Mouse (Mus musculus): ENCODE measurements around the gene Oosp3. TPM values are rescaled to one million over a fixed set of nuclear protein-coding genes. Genes with fewer than 3 reads are reported as not detected.

The Oosp3 gene
- polyA plus RNA-seq (2015; fragmentation: Nextera tagmentation; extraction: Ambion mirVana): not detected in 2 replicates

DNA sequence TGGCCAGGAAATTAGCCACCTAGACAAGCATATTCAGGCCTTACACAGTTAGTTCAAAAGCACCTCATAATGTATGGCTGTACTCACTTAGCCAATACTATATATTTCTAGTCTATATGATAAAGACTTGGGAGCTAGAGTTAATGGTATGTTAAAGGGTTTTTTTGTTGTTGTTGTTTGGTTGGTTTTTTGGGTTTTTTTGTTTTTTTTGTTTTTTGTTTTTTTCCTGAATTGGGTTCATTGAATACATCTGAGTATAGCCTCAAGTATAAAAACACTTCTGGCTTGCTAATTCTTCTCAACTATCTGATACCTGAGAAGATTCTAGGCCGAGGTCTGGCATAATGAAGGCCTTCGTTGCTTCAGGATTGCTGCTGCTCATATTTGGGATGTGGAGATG is at the start of gene Oosp3:
Gene Oosp3, plus strand, starts transcription at position 301 of the 400 bp plus-strand sequence.
- H3K9me3 ChIP-seq: no peaks in the 10 kb centered on the region
- ATAC-seq (ENCODE audit: low FRiP score, low read depth): no peak
- no peak within 1 kb of the TSS for H3K4me3 ChIP-seq
- no peaks in the 10 kb centered on the region for H3K27me3 ChIP-seq
- H3K27ac ChIP-seq: no peak within 1 kb of the TSS
- H3K9ac ChIP-seq: no peak within 1 kb of the TSS
- no peak within 1 kb of the TSS for H3K4me2 ChIP-seq (replicated peaks)
- no peaks in the 10 kb centered on the region for H3K36me3 ChIP-seq
- H3K4me1 ChIP-seq: no peaks in the 10 kb centered on the region
- 77% methylated on average over 2 of the region's 2 CpGs for WGBS

DNA sequence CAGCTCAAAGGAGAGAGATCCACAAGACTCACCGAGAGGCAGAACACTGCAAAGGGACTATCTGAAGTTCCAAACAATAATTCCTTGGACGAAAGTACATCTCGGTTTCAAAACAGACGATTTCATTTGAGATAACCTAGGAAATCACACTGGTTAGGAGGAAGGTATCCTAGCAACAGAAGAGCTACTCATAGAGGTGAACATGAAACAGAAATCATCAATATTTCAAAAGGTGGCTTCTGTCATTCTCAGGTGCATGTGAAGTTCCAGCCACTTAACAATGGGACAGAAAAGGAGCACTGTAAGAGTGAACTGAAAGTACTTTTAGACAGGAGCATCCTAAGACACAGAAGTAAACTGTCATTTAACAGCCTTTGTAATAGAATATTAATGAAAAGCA is 47.3 kb upstream of the Oosp3 start:
- no peak overlapping the region for H3K4me2 ChIP-seq (replicated peaks)
- H3K9me3 ChIP-seq: no peaks in the 10 kb centered on the region
- no peak overlapping the region for H3K4me3 ChIP-seq
- H3K9ac ChIP-seq: no peak overlapping the region
- 80% methylated on average over 4 of the region's 4 CpGs for WGBS
- H3K27me3 ChIP-seq: no peaks in the 10 kb centered on the region
- H3K27ac ChIP-seq: no peak overlapping the region
- ATAC-seq (ENCODE audit: low FRiP score, low read depth): no peak
- H3K36me3 ChIP-seq: no peaks in the 10 kb centered on the region
- H3K4me1 ChIP-seq: no peaks in the 10 kb centered on the region

DNA sequence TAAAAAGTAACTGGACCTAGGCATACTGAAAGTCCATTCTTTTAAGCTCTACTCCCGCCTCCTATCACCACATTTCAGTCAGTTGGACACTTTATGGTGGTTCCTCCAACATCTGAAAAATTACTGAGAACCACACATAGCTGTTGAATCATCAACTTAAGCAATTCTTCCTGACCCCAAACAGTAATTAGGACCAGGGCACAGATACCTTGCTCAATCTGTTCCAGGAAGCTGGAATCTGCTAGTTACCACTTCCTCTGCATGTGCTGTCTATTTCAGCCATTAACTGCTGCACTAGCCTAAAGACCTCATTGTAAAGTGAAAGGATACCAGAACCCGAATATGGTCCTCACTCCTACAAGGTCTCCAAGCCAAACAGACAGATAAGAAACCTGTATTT is 37.7 kb upstream of the Oosp3 start:
- Histone ChIP-seq H3K9me3 (no peaks in the 10 kb centered on the region), H3K4me1 (no peaks in the 10 kb centered on the region), H3K4me3 (no peak overlapping the region), H3K4me2 (replicated peaks) (no peak overlapping the region), H3K36me3 (no peaks in the 10 kb centered on the region), H3K27me3 (no peaks in the 10 kb centered on the region), H3K27ac (no peak overlapping the region), H3K9ac (no peak overlapping the region)
- ATAC-seq (ENCODE audit: low FRiP score, low read depth): no peak
- 72% methylated on average over 2 of the region's 2 CpGs for WGBS

DNA sequence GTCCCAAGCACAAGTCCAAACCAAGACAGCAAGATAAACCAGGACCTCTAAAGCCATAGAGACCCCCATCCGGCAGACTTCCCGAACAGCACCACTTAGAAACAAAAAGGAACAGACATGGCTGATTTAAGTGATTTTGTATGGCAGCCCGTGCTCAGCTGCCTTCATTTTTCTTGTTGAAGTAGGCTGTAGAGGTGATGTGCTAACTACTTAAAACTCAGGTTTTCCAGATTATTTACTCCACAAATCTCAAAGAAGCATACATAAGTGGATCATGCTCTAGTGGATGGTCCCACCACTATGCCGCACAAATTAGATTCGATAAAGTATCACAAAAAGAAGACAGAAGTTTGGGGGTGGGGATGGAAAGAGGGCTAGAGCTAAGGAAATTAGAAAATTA is 36.4 kb upstream of the Oosp3 start, which contains the start of gene Oosp2:
Gene Oosp2, minus strand, starts transcription at position 101 of the 400 bp plus-strand sequence.
- 87% methylated on average over 5 of the region's 5 CpGs for WGBS
- no peaks in the 10 kb centered on the region for H3K9me3 ChIP-seq
- no peak within 1 kb of the TSS for H3K4me2 ChIP-seq (replicated peaks)
- no peak for ATAC-seq (ENCODE audit: low FRiP score, low read depth)
- no peak within 1 kb of the TSS for H3K27ac ChIP-seq
- no peaks in the 10 kb centered on the region for H3K27me3 ChIP-seq
- H3K36me3 ChIP-seq: no peaks in the 10 kb centered on the region
- H3K4me3 ChIP-seq: no peak within 1 kb of the TSS
- H3K9ac ChIP-seq: no peak within 1 kb of the TSS
- H3K4me1 ChIP-seq: no peaks in the 10 kb centered on the region

DNA sequence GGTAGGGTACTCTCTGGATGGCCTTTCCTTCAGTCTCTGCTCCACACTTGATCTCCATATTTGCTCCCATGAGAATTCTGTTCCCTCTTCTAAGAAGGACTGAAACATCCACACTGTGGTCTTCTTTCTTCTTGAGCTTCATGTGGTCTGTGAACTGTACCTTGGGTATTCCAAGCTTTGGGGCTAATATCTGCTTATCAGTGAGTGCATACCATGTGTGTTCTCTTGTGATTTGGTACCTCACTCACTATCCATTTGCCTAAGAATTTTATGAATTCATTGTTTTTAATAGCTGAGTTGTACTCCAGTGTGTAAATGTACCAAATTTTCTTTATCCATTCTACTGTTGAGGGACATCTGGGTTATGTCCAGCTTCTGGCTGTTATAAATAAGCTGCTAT is 35.3 kb upstream of the Oosp3 start:
- Histone ChIP-seq H3K4me3 (no peak overlapping the region), H3K9me3 (no peaks in the 10 kb centered on the region)
- no peak for ATAC-seq (ENCODE audit: low FRiP score, low read depth)

DNA sequence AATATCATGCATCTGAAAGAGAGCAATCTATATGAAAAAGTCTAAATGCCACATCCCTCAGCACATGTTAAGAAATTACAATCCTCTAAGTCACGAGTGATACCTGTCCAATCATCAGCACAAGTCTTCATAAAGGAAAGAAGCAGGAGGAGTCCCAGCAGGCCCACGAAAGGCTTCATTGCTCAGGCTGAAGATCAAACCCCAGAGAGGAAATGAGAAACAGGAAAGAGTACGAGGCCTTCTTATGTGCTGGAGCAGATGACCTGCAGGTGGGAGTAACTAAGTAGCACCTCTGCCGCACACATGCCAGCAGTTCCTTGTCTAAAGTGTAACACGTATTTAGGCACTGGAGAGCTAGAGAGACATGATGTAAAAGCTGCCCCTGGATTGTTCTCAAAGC is 6.0 kb upstream of the Oosp3 start, which contains the start of gene Oosp1:
Gene Oosp1, minus strand, starts transcription at position 312 of the 400 bp plus-strand sequence.
- WGBS: 44% methylated on average over 5 of the region's 5 CpGs
- no peaks in the 10 kb centered on the region for H3K9me3 ChIP-seq
- no peak within 1 kb of the TSS for H3K9ac ChIP-seq
- no peak within 1 kb of the TSS for H3K4me2 ChIP-seq (replicated peaks)
- H3K4me3 ChIP-seq: no peak within 1 kb of the TSS
- no peak for ATAC-seq (ENCODE audit: low FRiP score, low read depth)
- H3K27ac ChIP-seq: no peak within 1 kb of the TSS
- H3K36me3 ChIP-seq: no peaks in the 10 kb centered on the region
- no peaks in the 10 kb centered on the region for H3K4me1 ChIP-seq
- H3K27me3 ChIP-seq: no peaks in the 10 kb centered on the region

More for the DNA sequence above, 35.3 kb upstream of the Oosp3 start:
- no peaks in the 10 kb centered on the region for H3K27me3 ChIP-seq
- H3K4me2 ChIP-seq (replicated peaks): no peak overlapping the region
- no peak overlapping the region for H3K9ac ChIP-seq
- no peaks in the 10 kb centered on the region for H3K4me1 ChIP-seq
- H3K36me3 ChIP-seq: no peaks in the 10 kb centered on the region
- no peak overlapping the region for H3K27ac ChIP-seq

DNA sequence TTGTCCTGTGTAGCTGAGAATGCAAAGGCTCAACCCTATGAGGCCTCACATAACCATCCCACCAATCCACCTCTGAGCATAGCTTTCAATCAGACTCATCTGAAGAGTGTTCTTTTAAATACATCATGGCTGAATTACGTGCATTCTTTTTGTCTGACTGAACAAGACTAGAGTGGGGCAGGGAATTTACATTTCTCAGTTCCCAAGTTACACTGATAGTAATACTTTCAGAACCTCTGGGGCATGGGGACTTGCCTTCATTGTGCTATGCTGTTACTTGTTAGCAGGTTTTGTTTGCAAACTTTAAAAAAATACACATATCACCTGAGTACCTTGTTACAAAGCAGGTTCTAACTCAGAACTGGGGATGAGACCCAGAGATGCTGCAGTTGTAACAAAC is 5.4 kb upstream of the Oosp3 start:
- Histone ChIP-seq H3K9me3 (no peaks in the 10 kb centered on the region), H3K27ac (no peak overlapping the region), H3K36me3 (no peaks in the 10 kb centered on the region), H3K4me1 (no peaks in the 10 kb centered on the region), H3K9ac (no peak overlapping the region), H3K4me3 (no peak overlapping the region), H3K4me2 (replicated peaks) (no peak overlapping the region), H3K27me3 (no peaks in the 10 kb centered on the region)
- ATAC-seq (ENCODE audit: low FRiP score, low read depth): no peak
- WGBS: 68% methylated on average over 1 of the region's 1 CpGs

DNA sequence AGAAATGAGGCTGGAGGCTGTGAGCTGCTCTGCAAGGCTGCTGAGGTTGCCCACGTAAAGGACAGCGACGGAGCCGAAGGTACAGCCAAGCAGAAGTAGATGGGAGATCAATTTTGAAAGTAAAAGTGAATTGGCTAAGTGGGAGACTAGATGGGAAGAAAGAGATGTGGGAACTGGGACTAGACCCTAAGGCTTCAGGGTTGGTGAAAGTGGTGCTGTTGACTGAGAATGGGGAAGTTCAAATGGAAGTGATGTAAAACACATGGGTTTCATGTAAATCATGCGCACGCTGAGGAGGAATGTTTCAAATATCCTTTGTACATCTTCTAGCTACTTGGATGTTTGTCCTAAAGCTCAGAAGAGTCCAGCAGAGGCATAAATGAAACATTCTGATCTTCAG is 1.5 kb downstream of the Oosp3 start:
- Histone ChIP-seq H3K9me3 (no peaks in the 10 kb centered on the region), H3K4me3 (no peak overlapping the region), H3K27me3 (no peaks in the 10 kb centered on the region), H3K36me3 (no peaks in the 10 kb centered on the region), H3K9ac (no peak overlapping the region), H3K4me1 (no peaks in the 10 kb centered on the region), H3K4me2 (replicated peaks) (no peak overlapping the region), H3K27ac (no peak overlapping the region)
- 87% methylated on average over 6 of the region's 6 CpGs for WGBS
- ATAC-seq (ENCODE audit: low FRiP score, low read depth): no peak

DNA sequence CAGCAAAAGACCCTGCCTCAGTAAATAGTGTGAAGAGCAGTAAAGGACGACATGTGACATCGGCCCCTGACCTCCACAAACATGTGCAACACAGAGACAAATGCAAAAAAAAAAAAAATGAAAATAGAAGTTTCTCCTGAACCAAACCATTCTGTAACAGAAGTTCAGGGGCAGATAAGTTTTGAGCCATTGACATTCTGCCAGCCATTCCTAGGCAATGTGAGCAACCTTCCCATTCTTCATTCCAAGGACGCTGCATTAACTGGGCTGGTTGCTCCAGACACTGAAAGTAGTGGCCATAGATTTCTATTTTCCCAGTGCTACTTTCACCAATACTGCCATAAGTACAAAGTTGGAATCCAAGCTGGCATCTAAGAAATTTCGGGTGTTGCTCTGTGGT is 15.6 kb downstream of the Oosp3 start:
- H3K4me2 ChIP-seq (replicated peaks): no peak overlapping the region
- no peaks in the 10 kb centered on the region for H3K36me3 ChIP-seq
- H3K9ac ChIP-seq: no peak overlapping the region
- H3K9me3 ChIP-seq: no peaks in the 10 kb centered on the region
- no peak overlapping the region for H3K27ac ChIP-seq
- H3K4me3 ChIP-seq: no peak overlapping the region
- no peaks in the 10 kb centered on the region for H3K27me3 ChIP-seq
- WGBS: 83% methylated on average over 4 of the region's 4 CpGs
- ATAC-seq (ENCODE audit: low FRiP score, low read depth): no peak
- H3K4me1 ChIP-seq: no peaks in the 10 kb centered on the region

DNA sequence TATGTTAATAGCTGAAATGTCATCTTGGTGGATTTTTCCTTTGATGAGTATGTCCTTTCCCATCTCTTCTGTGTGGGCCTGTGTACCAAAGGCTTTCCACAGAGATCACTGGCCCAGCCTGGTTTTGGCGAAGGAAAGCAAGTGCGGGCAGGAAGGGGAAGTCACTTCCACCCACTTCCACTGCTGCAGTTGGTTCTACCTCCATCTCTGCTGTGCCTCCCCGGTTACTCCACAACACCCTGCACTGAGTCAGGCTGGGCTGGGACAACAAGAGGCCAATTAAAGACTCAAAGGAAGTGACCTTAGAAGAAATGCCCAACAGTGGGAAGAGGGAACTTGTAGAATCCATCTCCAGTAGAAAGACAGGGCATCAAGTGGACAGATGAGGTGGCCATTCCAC is 23.2 kb downstream of the Oosp3 start:
- no peak overlapping the region for H3K9ac ChIP-seq
- no peak overlapping the region for H3K27ac ChIP-seq
- ATAC-seq (ENCODE audit: low FRiP score, low read depth): no peak
- H3K9me3 ChIP-seq: no peaks in the 10 kb centered on the region
- H3K4me1 ChIP-seq: no peaks in the 10 kb centered on the region
- H3K4me2 ChIP-seq (replicated peaks): no peak overlapping the region
- 87% methylated on average over 3 of the region's 3 CpGs for WGBS
- no peak overlapping the region for H3K4me3 ChIP-seq
- H3K27me3 ChIP-seq: no peaks in the 10 kb centered on the region
- no peaks in the 10 kb centered on the region for H3K36me3 ChIP-seq

DNA sequence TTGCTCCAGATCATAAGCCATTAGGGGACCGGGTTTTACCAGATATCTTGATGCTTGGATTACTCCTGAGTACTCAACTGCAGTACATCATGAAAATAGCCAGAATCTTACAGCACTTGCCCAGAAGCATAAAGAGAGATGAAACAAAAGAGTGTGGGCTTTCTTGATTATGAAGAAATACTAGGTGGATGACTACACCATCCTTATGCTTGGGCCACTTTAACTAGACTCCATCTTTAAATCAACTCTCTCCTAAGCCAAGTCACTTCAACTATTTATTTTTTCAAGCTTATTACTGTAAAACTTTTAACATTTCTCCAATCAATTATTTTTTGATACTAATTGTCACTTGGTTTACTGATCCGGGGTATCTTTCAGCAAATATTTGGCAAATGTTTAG is 27.0 kb downstream of the Oosp3 start:
- H3K4me3 ChIP-seq: no peak overlapping the region

DNA sequence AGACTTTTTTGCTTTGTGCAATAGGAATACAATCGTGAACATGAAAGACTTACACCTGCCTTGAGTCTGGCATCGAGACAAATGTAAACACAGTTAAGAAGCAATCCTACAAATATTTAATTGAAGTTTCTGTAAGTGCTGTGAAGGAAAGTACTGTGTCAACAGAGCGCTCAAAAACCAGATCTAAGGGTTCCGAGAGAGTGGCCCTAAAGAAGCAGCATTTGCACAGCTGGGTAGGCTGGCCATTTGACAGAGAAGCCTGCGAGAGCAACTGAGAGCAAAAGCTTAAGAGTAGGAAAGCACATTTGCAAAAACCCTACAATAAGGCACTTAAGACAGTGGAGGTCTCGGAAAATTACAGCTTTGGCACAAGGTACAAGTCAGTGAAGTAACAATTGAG is 27.4 kb downstream of the Oosp3 start:
- no peaks in the 10 kb centered on the region for H3K36me3 ChIP-seq
- no peak overlapping the region for H3K9ac ChIP-seq
- no peaks in the 10 kb centered on the region for H3K9me3 ChIP-seq
- 83% methylated on average over 6 of the region's 6 CpGs for WGBS
- H3K27ac ChIP-seq: no peak overlapping the region
- ATAC-seq (ENCODE audit: low FRiP score, low read depth): no peak
- H3K4me3 ChIP-seq: no peak overlapping the region
- H3K4me1 ChIP-seq: no peaks in the 10 kb centered on the region
- H3K4me2 ChIP-seq (replicated peaks): no peak overlapping the region
- H3K27me3 ChIP-seq: no peaks in the 10 kb centered on the region

More for the DNA sequence above, 27.0 kb downstream of the Oosp3 start:
- Histone ChIP-seq H3K4me2 (replicated peaks) (no peak overlapping the region), H3K9ac (no peak overlapping the region), H3K9me3 (no peaks in the 10 kb centered on the region), H3K27ac (no peak overlapping the region), H3K36me3 (no peaks in the 10 kb centered on the region), H3K4me1 (no peaks in the 10 kb centered on the region), H3K27me3 (no peaks in the 10 kb centered on the region)
- no peak for ATAC-seq (ENCODE audit: low FRiP score, low read depth)
- 85% methylated on average over 2 of the region's 2 CpGs for WGBS

DNA sequence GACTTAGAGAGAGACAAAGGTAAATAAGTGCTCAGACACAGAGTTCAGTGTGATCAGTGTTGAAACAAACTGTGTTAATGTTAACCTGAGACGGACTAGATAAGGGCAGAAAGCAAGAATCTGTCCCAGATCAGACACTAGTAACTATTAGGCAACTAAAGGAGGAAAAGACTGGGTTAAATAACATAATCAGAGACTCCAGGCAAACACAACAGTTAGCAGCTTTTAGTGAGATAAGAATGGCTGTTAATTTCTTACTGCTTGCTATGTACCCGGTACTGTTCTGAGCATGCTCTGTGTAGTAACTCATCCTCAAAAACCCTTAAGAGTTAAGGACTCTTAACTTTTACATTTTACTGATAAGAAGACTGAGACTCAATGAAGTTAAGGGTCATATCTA is 29.1 kb downstream of the Oosp3 start:
- no peak overlapping the region for H3K9ac ChIP-seq
- H3K4me2 ChIP-seq (replicated peaks): no peak overlapping the region
- no peak overlapping the region for H3K4me3 ChIP-seq
- H3K9me3 ChIP-seq: no peaks in the 10 kb centered on the region
- no peaks in the 10 kb centered on the region for H3K4me1 ChIP-seq
- no peak overlapping the region for H3K27ac ChIP-seq
- no peaks in the 10 kb centered on the region for H3K36me3 ChIP-seq
- no peaks in the 10 kb centered on the region for H3K27me3 ChIP-seq
- 76% methylated on average over 2 of the region's 2 CpGs for WGBS
- ATAC-seq (ENCODE audit: low FRiP score, low read depth): no peak

All from limb, embryonic 13.5 days (tissue).